Mouse (Mus musculus): ENCODE measurements around the gene Wif1. TPM values are rescaled to one million over a fixed set of nuclear protein-coding genes. Genes with fewer than 3 reads are reported as not detected.

Wif1 gene
- polyA plus RNA-seq, 1 experiment from 2014 or later, result 7.1 TPM

- no peak overlapping the region for H3K4me2 ChIP-seq
- H3K27ac ChIP-seq (replicated peaks), result no peak overlapping the region
- no peaks in the 10 kb centered on the region for H3K9me3 ChIP-seq
- H3K4me1 ChIP-seq (replicated peaks), result no peaks in the 10 kb centered on the region
- H3K4me3 ChIP-seq, result no peak overlapping the region
- no peak for ATAC-seq (ENCODE audit: low FRiP score, low read depth)
- no peaks in the 10 kb centered on the region for H3K27me3 ChIP-seq
- no peaks in the 10 kb centered on the region for H3K36me3 ChIP-seq
- no peak overlapping the region for H3K9ac ChIP-seq
- 67% methylated on average over 10 of the region's 10 CpGs for whole genome bisulfite sequencing
Observed at GRCm38 (mm10) chr10:121083512-121083911, 49.8 kb downstream of the Wif1 start.

GRCm38 (mm10) chr10:121088679-121089078, 54.9 kb downstream of the Wif1 start:
- 78% methylated on average over 5 of the region's 5 CpGs for WGBS

GRCm38 (mm10) chr10:121089312-121089711, 55.6 kb downstream of the Wif1 start:
- WGBS, result 6% methylated on average over 6 of the region's 6 CpGs
- Histone ChIP-seq H3K9me3 (no peaks in the 10 kb centered on the region), H3K27me3 (no peaks in the 10 kb centered on the region), H3K36me3 (no peaks in the 10 kb centered on the region), H3K4me2 (peak overlapping the region; percentile 32; the same call in 1 of the 2 replicates), H3K4me1 (replicated peaks) (peaks cover 6% of the 10 kb centered on the region; the same call in 1 of the 2 replicates), H3K9ac (no peak overlapping the region), H3K4me3 (no peak overlapping the region), H3K27ac (replicated peaks) (no peak overlapping the region)
- ATAC-seq (ENCODE audit: low FRiP score, low read depth), result no peak

More at GRCm38 (mm10) chr10:121088679-121089078, 54.9 kb downstream of the Wif1 start:
- Histone ChIP-seq H3K27me3 (no peaks in the 10 kb centered on the region), H3K27ac (replicated peaks) (no peak overlapping the region), H3K9ac (no peak overlapping the region), H3K4me3 (no peak overlapping the region), H3K36me3 (no peaks in the 10 kb centered on the region), H3K4me2 (no peak overlapping the region), H3K9me3 (no peaks in the 10 kb centered on the region), H3K4me1 (replicated peaks) (peaks cover 6% of the 10 kb centered on the region; the same call in 1 of the 2 replicates)
- ATAC-seq (ENCODE audit: low FRiP score, low read depth), result no peak

GRCm38 (mm10) chr10:121090006-121090405, 56.2 kb downstream of the Wif1 start:
- no peak overlapping the region for H3K27ac ChIP-seq (replicated peaks)
- peak overlapping the region; percentile 32; the same call in 1 of the 2 replicates for H3K4me2 ChIP-seq
- H3K9me3 ChIP-seq, result no peaks in the 10 kb centered on the region
- no peak for ATAC-seq (ENCODE audit: low FRiP score, low read depth)
- WGBS, result 28% methylated on average over 8 of the region's 8 CpGs
- peaks cover 6% of the 10 kb centered on the region; the same call in 1 of the 2 replicates for H3K4me1 ChIP-seq (replicated peaks)
- H3K36me3 ChIP-seq, result no peaks in the 10 kb centered on the region
- H3K9ac ChIP-seq, result no peak overlapping the region
- H3K27me3 ChIP-seq, result no peaks in the 10 kb centered on the region
- H3K4me3 ChIP-seq, result no peak overlapping the region

- ATAC-seq (ENCODE audit: low FRiP score, low read depth), result no peak
- Histone ChIP-seq H3K9ac (no peak overlapping the region), H3K9me3 (no peaks in the 10 kb centered on the region), H3K36me3 (no peaks in the 10 kb centered on the region), H3K4me2 (peak overlapping the region; percentile 43), H3K27me3 (peaks cover 3% of the 10 kb centered on the region), H3K4me1 (replicated peaks) (no peaks in the 10 kb centered on the region; the same call in 1 of the 2 replicates), H3K27ac (replicated peaks) (no peak overlapping the region), H3K4me3 (0 out of 2 replicates have a peak overlapping the region, but pooled peaks have one; percentile 9)
- 46% methylated on average over 12 of the region's 12 CpGs for WGBS
Observed at GRCm38 (mm10) chr10:121095948-121096347, 62.2 kb downstream of the Wif1 start.

GRCm38 (mm10) chr10:121098263-121098662, 64.5 kb downstream of the Wif1 start:
- Histone ChIP-seq H3K9ac (no peak overlapping the region), H3K4me2 (no peak overlapping the region), H3K9me3 (no peaks in the 10 kb centered on the region), H3K4me1 (replicated peaks) (no peaks in the 10 kb centered on the region; the same call in 1 of the 2 replicates), H3K36me3 (no peaks in the 10 kb centered on the region), H3K27ac (replicated peaks) (no peak overlapping the region), H3K27me3 (peaks cover 3% of the 10 kb centered on the region), H3K4me3 (no peak overlapping the region)
- WGBS, result 60% methylated on average over 12 of the region's 12 CpGs
- ATAC-seq (ENCODE audit: low FRiP score, low read depth), result no peak

DNA sequence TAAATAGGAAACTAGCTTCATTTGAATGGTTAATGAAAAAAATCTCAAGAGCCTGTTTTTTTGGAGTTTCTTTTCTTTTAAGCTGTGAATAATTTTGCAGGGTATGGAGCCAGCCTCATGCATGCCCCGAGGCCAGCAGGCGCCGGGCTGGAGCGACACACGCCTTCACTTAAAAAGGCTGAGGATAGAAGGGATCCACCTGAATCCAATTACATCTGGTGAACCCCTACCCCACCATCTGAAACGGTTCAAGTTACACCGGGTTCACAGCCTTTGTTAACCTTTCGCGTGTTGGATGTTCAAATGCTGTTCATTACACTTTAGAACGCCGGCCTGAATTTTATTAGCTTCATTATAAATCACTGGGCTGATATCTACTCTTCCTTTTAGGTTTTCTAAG, 65.9 kb downstream of the Wif1 start:
- H3K4me1 ChIP-seq (replicated peaks), result no peaks in the 10 kb centered on the region; the same call in 1 of the 2 replicates
- H3K4me3 ChIP-seq, result no peak overlapping the region
- H3K9me3 ChIP-seq, result no peaks in the 10 kb centered on the region
- no peak overlapping the region for H3K27ac ChIP-seq (replicated peaks)
- no peaks in the 10 kb centered on the region for H3K36me3 ChIP-seq
- no peak overlapping the region for H3K9ac ChIP-seq
- no peak for ATAC-seq (ENCODE audit: low FRiP score, low read depth)
- H3K4me2 ChIP-seq, result no peak overlapping the region
- WGBS, result 70% methylated on average over 11 of the region's 11 CpGs
- peaks cover 3% of the 10 kb centered on the region for H3K27me3 ChIP-seq

DNA sequence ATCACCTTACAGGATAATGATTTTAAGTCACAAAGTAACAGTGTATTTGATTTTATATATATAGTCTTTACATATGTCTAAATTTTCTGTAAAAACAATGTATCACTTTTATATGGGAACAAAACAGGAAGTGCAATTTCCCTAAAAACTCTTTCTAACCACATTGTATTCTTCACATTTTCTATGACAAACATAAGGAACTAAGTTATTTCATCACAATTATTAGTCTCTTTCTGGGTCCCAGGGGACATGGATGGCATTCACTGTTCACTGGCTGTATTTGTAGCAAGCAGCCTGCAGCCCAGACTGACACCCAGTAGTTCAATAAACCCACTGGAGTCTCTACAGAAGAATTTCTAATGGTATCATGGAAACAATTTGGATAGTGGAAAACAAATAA, 82.4 kb downstream of the Wif1 start:
- Histone ChIP-seq H3K9ac (no peak overlapping the region), H3K36me3 (no peaks in the 10 kb centered on the region)
- no peak for ATAC-seq (ENCODE audit: low FRiP score, low read depth)

DNA sequence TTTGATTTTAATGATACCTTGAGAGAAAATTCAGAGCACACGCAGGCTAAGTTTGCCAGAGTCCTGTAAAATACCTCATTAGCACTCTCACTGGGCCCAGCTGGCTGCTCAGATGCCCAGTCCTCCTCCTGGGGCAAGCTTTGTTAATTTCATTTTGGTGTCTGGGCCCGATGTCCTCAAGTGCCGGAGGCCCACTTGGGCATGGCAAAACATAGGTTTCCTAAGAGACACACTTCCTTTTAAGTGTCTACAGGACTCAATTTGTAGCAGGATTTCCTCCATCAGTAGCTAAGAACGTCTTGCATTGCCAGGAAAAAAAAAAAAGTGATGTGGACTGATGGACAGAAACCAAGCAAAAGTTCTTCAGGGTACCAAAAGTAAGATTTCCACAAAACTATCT, 82.9 kb downstream of the Wif1 start:
- no peaks in the 10 kb centered on the region for H3K9me3 ChIP-seq
- H3K9ac ChIP-seq, result no peak overlapping the region
- H3K27me3 ChIP-seq, result no peaks in the 10 kb centered on the region
- peaks cover 2% of the 10 kb centered on the region; the same call in 1 of the 2 replicates for H3K4me1 ChIP-seq (replicated peaks)
- H3K4me3 ChIP-seq, result no peak overlapping the region
- H3K36me3 ChIP-seq, result no peaks in the 10 kb centered on the region
- no peak overlapping the region for H3K27ac ChIP-seq (replicated peaks)
- ATAC-seq (ENCODE audit: low FRiP score, low read depth), result no peak
- H3K4me2 ChIP-seq, result no peak overlapping the region
- WGBS, result 32% methylated on average over 4 of the region's 4 CpGs

More for the DNA sequence above, 82.4 kb downstream of the Wif1 start:
- H3K4me2 ChIP-seq, result no peak overlapping the region
- H3K27ac ChIP-seq (replicated peaks), result no peak overlapping the region
- no peaks in the 10 kb centered on the region for H3K27me3 ChIP-seq
- H3K4me1 ChIP-seq (replicated peaks), result peaks cover 2% of the 10 kb centered on the region; the same call in 1 of the 2 replicates
- no peaks in the 10 kb centered on the region for H3K9me3 ChIP-seq
- no peak overlapping the region for H3K4me3 ChIP-seq

GRCm38 (mm10) chr10:121120751-121121150, 87.0 kb downstream of the Wif1 start:
- Histone ChIP-seq H3K4me1 (replicated peaks) (peaks cover 2% of the 10 kb centered on the region; the same call in 1 of the 2 replicates), H3K27me3 (no peaks in the 10 kb centered on the region), H3K4me3 (no peak overlapping the region), H3K9me3 (no peaks in the 10 kb centered on the region), H3K27ac (replicated peaks) (no peak overlapping the region), H3K36me3 (no peaks in the 10 kb centered on the region), H3K9ac (no peak overlapping the region), H3K4me2 (no peak overlapping the region)
- WGBS, result 95% methylated on average over 6 of the region's 6 CpGs
- ATAC-seq (ENCODE audit: low FRiP score, low read depth), result no peak

GRCm38 (mm10) chr10:121124481-121124880, 90.7 kb downstream of the Wif1 start:
- ATAC-seq (ENCODE audit: low FRiP score, low read depth), result no peak
- Histone ChIP-seq H3K9ac (no peak overlapping the region), H3K27ac (replicated peaks) (no peak overlapping the region), H3K4me3 (no peak overlapping the region), H3K27me3 (no peaks in the 10 kb centered on the region), H3K4me1 (replicated peaks) (0 out of 2 replicates have a peak, but pooled peaks cover 2% of the 10 kb centered on the region), H3K4me2 (no peak overlapping the region), H3K9me3 (no peaks in the 10 kb centered on the region), H3K36me3 (no peaks in the 10 kb centered on the region)
- 90% methylated on average over 16 of the region's 16 CpGs for WGBS

GRCm38 (mm10) chr10:121129000-121129925, 95.5 kb downstream of the Wif1 start:
- Histone ChIP-seq H3K27me3 (no peaks in the 10 kb centered on the region), H3K9ac (no peak overlapping the region), H3K4me1 (replicated peaks) (0 out of 2 replicates have a peak, but pooled peaks cover 2% of the 10 kb centered on the region), H3K9me3 (no peaks in the 10 kb centered on the region), H3K4me3 (no peak overlapping the region), H3K27ac (replicated peaks) (no peak overlapping the region), H3K36me3 (no peaks in the 10 kb centered on the region), H3K4me2 (no peak overlapping the region)
- 60% methylated on average over 20 of the region's 20 CpGs for WGBS
- no peak for ATAC-seq (ENCODE audit: low FRiP score, low read depth)

All from hindbrain, embryonic 15.5 days (tissue).